Mouse (Mus musculus) 3134 (cell line): ENCODE measurements at regions not wholly inside any gene's neighbourhood (a gene's known extent, or its start where the extent isn't known, plus 50 kb on each side); places are given as distances from the start of the nearest gene placed in this dataset.
A peak's percentile ranks its signal among the peaks of the same experiment; 100 is the strongest.
"Not testable (repeated sequence)": the region's sequence is repeated elsewhere in the genome, so short reads cannot be mapped to it uniquely, and the experiment has no call there.

Experiments
- DNase-seq: peaks from one replicate; pipeline ENCODE4 v3.0.0-alpha.2; 2011; ENCODE audit warnings: low spot score; ENCODE audit not compliant: insufficient read length; ENCODE audit errors: extremely low read depth

DNA sequence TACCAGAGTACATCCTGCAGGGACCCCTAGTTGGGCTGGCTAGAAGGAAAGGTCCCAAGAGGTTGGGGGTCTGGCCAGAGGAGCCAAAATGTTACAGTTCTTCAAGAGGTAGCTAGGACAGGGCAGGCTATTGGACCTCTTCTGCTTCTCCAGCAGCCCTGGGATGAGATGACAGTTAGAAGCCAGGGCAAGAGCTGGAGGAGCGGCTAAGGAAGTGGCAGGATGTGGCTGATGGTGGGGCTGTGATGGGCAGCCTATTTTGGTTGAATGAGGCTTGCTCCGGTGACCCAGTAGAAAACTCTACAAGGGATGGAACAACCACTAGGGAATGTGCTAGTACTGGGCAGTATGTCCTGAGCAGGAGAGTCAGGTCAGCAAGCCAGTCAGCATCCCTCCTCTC is 82.8 kb downstream of the Ddx11 start:
- no peak for DNase-seq

DNA sequence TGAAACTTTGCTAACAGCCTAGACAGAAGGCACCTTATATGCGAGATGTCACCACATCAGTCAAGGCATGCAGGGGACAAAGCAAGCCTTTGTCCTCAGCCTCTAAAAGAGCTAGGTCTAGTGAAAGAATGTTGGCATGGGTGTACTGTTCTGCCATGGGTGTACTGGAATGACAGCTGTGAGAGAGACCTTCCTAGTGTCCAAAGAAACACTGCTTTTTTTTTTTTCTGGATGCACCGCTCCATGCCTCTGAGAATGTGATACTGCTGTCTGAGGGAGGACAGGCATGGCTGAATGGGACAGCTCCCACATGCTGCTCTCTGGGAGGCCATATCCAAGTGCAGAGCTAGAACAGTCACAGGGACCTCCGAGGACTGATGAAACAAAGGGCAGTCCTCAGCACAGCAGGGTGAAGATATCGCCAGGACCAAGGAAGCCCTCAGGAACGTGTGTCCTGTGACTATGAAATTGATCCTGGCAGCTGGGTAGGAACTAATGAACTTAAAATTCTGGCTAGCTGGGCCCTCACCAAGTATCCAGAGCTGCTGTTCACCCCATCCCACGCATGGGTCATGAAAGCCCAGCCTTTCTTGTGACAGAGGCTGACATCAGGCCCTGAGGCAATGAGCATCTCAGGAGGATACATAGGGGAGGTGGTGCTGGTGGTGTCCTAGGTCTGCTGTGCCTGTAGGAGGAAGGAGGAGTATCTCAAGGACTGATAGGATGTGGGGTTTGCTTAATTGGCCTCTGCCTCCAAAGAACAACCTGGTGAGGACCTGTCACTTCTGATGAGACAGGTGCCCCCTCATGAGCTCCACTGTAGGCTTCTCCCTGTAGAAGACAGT is 84.6 kb downstream of the Ddx11 start:
- not testable (repeated sequence) for DNase-seq

DNA sequence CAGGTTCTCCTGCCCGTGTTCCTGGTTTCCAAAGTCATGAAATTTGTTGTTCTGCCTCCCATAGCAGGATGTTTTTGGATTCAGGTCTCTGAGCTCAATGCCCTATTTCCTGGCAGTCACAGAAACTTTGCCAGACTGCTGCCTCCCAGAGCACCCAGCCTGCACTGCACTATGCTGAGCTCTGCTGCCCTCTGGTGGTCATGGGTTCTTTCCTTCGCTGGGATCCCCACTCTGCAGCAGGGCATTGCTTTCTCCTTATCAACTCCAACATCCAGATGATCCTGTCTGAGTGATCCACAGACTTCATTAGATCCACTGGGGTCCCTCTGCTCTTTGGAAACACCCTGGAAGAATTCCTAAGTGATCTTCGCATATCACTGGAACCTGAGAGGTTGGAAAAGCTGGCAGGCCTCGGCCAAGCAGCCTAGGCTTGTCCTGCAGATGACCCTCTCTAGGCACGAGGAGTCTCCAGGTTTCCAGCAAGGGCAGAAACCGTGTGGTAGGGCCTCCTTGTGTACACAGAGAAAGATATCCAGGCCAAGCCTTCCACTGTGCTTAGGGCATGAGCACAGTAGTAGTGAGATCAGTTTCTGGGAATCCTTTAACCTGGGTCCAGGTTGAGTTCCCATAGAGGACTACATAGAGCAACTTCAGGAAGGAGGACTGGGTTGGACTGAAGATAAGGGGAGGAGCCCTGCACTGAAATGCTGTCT is 85.6 kb downstream of the Ddx11 start:
- DNase-seq, result not testable (repeated sequence)

DNA sequence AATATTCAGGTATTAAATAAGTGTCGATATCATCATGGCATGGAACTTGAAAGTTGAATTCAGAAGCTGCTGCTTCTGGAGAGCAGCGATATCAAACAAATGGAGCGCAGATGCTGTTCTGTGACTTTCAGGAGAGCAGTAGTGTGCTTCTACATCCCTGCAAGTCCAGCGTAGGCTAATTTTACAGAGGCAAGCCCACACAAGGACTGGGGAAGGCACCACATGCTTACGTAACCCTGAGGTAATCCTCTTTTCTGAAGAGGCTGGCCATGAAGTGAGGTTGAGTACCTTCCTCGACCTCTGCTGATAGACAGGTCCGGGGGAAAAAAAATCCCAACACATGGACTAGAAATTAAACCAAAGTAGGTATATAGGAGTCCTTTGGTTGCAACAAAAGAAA is 88.2 kb downstream of the Ddx11 start:
- DNase-seq, result no peak

DNA sequence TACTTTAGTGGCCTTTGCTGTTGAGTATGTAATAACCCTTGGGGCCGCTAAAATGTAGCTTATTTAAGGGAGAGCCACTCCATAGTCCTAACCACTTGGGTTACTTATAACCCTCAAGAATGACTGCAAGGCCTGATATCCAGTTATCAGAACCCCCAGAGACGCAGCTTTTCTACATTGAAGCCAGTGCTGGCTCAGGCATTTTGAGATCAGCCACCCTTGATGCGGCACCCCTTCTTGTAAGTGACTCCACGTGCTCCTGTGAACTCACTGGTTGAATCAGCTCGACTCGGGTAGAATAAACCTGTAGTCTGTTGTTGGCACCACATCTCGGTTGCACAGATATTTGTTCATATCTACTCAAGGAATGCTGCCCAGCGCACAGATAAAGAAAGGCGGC is 89.3 kb downstream of the Ddx11 start:
- no peak for DNase-seq

DNA sequence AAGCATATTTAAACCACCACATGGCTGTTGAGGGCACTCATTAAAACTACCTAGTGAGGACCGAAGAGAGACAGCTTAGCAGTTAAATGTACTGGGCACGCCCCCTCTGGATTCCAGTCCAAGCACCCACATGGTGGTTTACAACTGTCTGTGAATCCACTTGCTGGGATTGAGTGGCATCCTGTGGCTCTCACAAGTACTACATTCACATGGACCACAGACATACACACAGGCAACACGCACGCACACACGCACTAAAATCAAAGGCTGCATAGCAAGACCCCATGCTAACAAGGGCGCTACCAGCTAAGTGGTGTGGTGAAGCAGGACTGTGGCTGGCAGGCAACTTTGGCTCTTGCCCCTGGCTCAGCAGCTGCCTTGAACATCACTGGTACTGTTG is 95.0 kb downstream of the Ddx11 start:
- no peak for DNase-seq

DNA sequence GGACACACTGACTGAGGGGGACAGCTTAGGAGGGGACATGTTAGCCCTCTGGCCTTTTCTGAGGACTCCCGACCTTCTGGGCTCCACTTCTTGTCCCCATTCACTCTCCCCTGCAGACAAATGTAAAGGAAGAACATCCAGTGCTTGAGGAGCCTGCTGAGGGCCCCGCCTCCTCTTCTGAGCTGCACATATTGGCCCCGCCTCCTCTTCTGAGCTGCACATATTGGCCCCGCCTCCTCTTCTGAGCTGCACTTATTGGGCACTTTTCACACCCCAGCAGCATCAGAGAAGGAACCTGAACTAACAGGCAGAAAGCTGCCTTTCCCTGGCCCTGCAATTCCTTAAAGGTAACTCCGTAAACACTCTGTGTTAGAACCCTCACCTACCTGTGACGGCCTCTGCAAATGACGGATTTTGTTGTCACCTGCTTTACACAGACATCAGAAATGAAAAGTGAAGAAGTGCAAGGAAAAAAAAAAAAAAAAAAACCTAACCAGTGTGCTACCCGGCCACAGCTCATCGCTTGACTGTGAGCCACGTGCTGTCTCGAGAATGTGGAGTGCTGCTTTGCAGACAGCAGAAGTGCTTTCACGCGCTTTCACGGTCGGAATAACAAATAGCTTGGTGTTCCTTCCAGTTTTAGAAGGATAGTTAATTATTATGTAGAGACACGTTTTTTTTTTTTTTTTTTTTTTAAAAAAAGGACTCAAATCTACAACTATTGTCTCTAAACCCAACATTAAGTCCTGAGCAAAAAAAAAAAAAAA is 96.5 kb downstream of the Ddx11 start:
- DNase-seq, result no peak

DNA sequence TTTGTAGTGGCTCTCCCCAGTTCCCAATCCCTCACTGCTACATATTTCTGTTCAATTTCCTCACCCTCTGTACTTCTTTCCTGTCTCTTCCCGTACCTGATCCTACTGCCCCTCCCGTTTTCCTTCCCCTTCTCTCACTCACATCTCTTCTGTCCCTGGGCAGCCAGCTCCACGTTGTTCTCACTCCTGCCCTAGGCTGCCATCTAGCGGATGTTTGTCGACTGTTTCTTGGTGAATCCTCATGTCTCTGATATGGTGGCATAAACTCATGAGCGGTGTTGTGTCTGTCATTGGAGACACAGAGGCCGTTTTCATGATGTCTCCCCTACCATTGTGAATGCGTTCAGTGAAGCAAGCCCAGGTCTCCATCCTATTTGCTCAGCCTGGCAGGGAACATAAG is 97.9 kb downstream of the Ddx11 start:
- DNase-seq, result no peak

DNA sequence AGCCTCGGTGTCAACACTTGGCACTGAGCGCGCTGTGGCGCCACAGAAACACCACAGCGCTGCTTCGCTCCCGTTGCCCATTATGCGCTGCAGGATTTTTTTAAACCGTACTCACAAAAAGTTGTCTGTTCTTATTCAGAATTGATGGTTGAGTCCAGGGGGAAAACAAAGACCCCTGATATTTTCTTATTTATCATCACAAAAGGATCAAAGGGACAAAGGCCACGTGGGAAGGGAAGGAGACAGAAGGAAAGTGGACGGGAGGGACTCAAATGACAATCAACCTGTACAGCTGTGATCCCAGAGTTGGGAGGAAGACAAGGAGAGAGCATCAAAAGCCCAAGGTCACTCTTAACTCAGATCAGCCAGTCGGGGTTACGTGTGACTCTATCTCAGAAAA is 100.4 kb downstream of the Ddx11 start:
- DNase-seq, result no peak

DNA sequence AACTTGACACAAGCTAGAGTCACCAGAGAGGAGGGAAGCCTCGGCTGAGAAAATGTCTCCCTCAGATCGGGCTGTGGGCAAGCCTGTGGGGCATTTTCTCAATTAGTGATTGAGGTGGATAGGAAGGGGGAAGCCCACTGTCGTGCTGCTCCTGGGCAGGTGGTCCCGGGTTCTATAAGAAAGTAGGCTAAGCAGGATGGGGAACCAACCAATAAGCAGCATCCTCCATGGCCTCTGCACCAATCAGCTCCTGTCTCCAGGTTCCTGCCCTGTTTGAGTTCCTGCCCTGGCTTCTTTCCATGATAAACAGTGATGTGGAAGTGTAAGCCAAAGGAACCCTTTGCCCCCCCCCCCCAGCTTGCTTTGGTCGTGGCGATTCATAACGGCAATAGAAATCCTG is 100.9 kb downstream of the Ddx11 start:
- peak; percentile 38 for DNase-seq

DNA sequence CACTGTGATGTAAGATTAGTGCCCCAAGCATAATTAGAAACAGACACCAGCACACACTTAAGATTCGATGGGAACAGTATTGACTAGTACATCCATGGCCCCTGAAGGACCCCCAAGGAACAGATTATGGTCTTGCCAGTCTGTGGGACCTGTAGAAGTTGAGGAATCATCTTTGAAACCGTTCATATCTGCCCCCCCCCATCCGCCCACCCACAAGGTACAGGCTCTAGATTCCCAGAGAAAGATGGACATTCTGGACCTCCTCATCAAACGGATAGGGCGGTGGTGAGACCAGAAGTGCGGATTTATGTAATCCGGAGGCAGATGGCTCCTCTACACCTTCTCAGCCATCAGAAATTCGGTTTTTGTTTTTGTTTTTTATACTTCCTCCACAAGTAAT is 109.1 kb downstream of the Ddx11 start:
- DNase-seq, result no peak

DNA sequence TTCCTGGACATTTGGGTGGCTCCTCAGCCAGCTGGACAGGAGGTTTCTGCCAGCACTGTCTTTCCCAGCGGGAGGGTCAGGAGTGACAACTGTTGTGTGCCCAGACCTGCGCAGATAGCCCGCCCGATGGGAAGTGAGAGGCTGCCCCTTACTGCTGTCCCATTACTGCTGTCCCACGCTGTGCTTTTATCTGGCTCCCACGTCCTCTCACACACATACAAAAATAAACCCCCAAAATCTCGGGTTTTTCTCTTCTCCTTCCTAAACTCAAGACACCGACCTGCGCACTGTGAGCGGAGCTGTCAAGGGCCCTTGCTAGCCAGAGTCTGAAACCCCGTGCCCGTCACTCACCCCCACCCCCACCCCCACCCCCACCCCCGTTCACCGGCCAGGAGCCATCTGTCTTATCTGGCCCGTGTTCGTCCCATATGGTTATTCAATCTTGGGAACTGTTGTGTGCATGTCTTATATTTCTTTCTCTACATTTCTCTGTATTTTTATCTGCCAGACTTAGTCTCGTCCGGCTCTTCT is 109.6 kb downstream of the Ddx11 start:
- DNase-seq, result no peak

DNA sequence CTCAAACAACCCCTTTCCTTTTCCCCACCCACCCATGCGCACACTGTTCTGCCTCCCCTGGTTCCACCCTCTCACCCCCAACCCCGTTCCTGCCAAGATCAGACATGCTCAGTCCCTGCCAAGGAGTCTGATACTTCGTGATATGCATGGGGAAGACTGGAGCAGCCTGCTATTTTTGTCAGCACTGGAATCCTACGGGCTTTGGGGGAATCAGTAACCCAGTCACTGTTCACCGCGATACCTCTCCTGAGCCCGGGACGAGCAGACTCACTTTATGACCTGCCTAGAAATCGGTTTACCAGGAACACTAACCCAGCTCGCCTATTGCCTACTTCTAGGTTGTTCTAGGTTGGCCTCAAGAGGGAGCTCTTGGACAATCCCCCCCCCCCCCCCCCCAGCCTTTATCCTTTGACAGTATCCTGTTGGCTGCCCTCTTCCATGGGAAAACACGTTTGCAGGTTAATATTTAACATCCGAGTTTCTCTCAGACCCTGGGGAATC is 110.2 kb downstream of the Ddx11 start:
- DNase-seq, result no peak

DNA sequence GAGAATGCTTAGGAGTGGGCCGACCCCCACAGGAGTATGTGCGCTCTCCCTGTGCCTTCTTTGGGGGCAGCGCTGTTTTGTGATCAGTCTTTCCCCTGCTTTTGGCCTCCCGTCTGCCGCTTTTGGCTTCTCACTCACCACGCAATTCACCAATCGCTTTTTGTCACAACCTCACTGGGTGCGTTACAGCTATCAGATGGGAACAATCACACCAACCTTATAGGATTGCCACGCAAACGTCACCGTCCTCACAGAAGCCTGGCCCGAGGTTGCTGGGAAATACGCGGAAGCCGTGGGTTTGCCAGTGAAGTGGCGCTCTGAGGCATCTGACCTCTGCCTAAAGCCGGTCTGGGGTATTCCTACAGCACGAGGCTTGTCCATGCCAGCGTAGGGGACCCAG is 111.1 kb downstream of the Ddx11 start:
- DNase-seq, result no peak

DNA sequence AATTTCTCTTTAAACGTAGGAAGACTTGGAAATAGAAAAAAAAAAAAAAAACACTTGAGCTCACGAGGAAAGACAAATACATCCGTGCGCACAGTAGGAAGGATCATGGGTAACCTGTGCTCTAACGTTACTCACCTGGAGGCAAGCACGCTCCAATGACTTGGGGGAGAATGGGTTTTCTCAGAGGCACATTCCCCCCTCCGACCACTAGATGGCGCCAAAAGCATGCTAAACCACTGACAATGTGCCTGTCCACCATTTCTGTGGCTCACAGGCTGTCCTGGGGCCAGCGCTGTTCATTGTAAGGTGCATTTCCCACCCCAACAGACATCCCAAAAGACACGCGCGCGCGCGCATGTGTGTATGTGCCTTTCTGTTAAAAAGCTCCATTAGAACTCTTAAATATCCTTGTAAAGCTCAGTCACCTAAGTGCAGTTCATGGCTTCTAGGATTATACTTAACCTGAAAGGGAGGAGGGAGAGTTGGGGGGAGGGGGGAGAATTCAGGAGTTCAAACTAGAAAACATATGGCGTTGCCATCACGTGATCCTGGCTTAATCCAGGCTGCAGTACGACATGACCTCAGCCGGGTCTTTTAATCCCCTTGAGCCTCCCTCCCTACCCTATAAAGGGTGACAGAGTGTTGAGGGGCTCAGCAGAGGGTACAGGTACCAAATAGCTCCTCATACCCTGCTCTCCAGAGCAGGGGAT is 111.9 kb downstream of the Ddx11 start:
- peak; percentile 51 for DNase-seq

DNA sequence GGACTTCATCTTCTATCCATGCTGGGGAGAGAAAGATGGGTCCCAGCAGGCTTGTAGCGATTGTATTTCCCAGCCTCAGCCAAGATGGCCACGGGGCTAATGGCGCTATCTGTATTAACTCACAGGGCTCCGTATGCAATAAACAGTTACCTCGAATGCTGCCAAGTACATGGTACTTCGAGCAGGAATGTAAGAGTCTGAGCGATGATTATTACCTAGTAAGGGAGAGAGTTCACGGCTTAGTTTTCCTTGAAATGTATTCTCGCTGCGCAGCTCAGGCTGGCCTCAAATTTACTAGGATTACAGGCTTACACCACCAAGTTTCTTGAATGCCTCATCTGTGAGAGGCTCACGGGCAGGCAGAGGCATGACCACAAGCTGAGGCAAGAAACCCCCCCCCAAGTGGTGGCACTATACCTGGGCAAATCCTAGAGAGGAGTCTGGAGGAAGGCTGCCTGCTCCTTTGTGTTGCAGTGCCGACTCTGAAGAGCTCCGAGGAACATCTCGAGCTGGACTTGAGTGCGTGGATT is 112.6 kb downstream of the Ddx11 start:
- DNase-seq, result no peak

DNA sequence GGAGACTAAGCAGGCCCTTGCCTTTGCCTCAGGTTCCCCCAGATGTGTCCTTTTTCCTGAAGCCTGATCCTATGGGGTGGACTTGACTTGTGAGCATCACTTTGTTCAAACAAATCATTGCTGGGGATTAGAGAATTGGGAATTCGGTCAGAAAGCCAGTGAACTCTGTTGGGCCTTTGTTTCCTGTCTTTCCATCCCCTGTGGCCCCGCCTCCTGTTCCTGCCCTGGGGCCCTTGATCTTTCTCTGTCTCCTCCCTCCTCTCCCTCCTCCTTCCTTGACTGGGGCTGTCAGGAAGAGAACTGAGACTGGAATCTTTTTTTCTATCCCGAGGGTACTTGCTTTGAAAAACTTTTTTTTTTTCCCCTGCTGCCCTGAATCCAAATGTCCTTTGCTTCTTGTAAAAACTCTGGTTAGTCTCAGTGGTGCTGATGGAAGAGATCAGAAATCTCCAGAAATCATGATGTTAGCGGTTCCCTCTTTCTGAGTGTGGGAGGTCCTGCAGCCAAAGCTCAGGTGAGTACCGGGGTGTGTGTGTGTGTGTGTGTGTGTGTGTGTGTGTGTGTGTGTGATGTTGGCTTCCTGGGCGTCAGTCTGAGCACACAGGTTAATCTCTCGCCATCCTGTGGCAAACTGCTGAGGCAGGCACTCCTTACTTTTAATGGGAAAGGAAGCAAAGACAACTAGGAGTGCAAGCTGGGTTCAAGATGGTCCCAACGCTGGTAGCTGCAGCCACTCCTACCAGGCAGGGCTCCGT is 118.7 kb downstream of the Ddx11 start:
- DNase-seq, result peak; percentile 29

DNA sequence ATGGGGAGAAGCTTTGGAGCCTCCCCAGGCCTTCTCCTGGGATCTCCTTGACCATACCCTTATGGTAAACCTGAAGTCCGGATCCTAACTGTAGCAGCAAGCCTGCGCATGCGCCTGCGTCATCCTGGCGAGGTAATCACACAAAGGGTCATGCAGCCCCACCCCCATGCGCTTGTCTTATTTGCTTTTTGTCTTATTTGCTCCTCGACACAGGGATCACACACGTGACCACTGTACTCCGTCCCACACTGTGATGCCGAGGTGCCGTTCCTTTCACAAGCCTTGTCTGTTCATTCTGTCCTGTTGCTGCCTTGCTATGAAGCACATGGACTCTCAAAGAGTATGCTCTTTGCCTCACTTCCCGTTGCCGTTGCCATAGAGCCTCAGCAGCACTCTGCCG is 120.9 kb downstream of the Ddx11 start:
- DNase-seq, result no peak

DNA sequence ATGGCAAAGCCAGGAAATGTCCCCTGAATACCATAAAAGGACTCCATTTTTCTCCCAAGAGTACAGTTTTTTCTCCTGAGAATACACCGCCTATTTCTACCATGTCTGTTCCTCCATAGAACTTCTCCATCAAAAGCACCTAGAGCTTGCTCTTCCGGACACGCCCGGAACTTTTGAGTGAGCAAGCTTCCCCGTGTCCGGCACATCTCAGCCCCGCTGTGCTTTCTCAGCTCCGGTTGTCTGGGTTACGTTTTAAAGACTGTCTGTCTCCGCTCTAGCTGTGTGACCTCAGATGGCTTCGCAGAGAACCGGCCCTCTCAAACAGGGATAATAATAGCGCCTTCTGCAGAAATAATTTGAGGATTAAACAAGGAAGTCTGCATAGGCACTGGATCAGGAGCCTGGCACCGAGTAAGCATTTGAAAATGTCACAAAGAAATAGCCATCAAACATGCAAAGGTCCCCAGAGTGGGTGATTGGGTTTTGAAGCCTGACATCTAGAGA is 122.8 kb downstream of the Ddx11 start:
- no peak for DNase-seq
